Mouse (Mus musculus) stomach, embryonic 15.5 days (tissue): ENCODE results near the gene Hcn1. TPM values are rescaled to one million over a fixed set of nuclear protein-coding genes. Genes with fewer than 3 reads are reported as not detected.
"Not testable (repeated sequence)": the region's sequence is repeated elsewhere in the genome, so short reads cannot be mapped to it uniquely, and the experiment has no call there.

Experiments used
- ATAC-seq: fragments of 200-750 bp; cut with Nextera tagmentation; 2 replicates; pipeline ENCODE4 v1.8.0; 2017; ENCODE audit warnings: low read depth, moderate number of reproducible peaks, moderate TSS enrichment; ENCODE audit not compliant: insufficient read depth, low FRiP score
- H3K27ac ChIP-seq: fragments of 300-500 bp; sonication (generic); 2 replicates; pipeline ENCODE4 v1.5.1; 2015; ENCODE audit warnings: mild to moderate bottlenecking, inconsistent platforms
- H3K27me3 ChIP-seq: fragments of 300-500 bp; sonication (generic); replicated peaks from 2 replicates; pipeline ENCODE4 v1.6.1; 2015; ENCODE audit warnings: inconsistent platforms
- H3K36me3 ChIP-seq: fragments of 300-500 bp; sonication (generic); 2 replicates; pipeline ENCODE4 v1.6.1; 2015; ENCODE audit warnings: inconsistent platforms
- H3K4me1 ChIP-seq: fragments of 300-500 bp; sonication (generic); 2 replicates; pipeline ENCODE4 v1.6.1; 2015; ENCODE audit warnings: inconsistent platforms
- H3K4me2 ChIP-seq: fragments of 300-500 bp; sonication (generic); 2 replicates; pipeline ENCODE4 v1.6.1; 2015; ENCODE audit warnings: mild to moderate bottlenecking, inconsistent platforms
- H3K4me3 ChIP-seq: fragments of 300-500 bp; sonication (generic); replicated peaks from 2 replicates; pipeline ENCODE4 v1.5.1; 2015; ENCODE audit warnings: inconsistent platforms
- H3K9ac ChIP-seq: fragments of 300-500 bp; sonication (generic); 2 replicates; pipeline ENCODE4 v1.6.1; 2015; ENCODE audit warnings: inconsistent platforms
- H3K9me3 ChIP-seq: fragments of 300-500 bp; sonication (generic); 2 replicates; pipeline ENCODE4 v1.6.1; 2016; ENCODE audit warnings: inconsistent platforms
- WGBS: fragments of 180-500 bp; shearing (Covaris S2); methylation state at CpG from one replicate; pipeline ENCODE4 v1.1.7; 2015; 5-methylcytosine and 5-hydroxymethylcytosine counted together
- polyA plus RNA-seq: library from polyadenylated mRNA; unstranded; fragments of >200 nt; fragmentation: Nextera tagmentation; extraction: Ambion mirVana; gene quantifications from 2 replicates; pipeline ENCODE4 v1.2.1, GENCODE M21; 2015

The Hcn1 gene
- polyA plus RNA-seq, 1 experiment from 2014 or later, result 0.09 TPM

GRCm38 (mm10) chr13:117999767-118000488 lies 397.8 kb downstream of the Hcn1 start:
- H3K4me3 ChIP-seq, result no peak overlapping the region
- no peak for ATAC-seq
- no peak overlapping the region for H3K9ac ChIP-seq
- H3K27me3 ChIP-seq, result no peaks in the 10 kb centered on the region
- no peaks in the 10 kb centered on the region for H3K36me3 ChIP-seq
- WGBS, result 72% methylated on average over 2 of the region's 2 CpGs
- H3K9me3 ChIP-seq, result no peaks in the 10 kb centered on the region
- H3K4me2 ChIP-seq, result no peak overlapping the region
- no peaks in the 10 kb centered on the region for H3K4me1 ChIP-seq
- no peak overlapping the region for H3K27ac ChIP-seq

GRCm38 (mm10) chr13:118000538-118000937 lies 398.4 kb downstream of the Hcn1 start:
- H3K4me1 ChIP-seq, result no peaks in the 10 kb centered on the region
- ATAC-seq, result no peak
- 78% methylated on average over 2 of the region's 2 CpGs for WGBS
- H3K9ac ChIP-seq, result no peak overlapping the region
- no peak overlapping the region for H3K4me2 ChIP-seq
- H3K9me3 ChIP-seq, result no peaks in the 10 kb centered on the region
- no peaks in the 10 kb centered on the region for H3K27me3 ChIP-seq
- H3K27ac ChIP-seq, result no peak overlapping the region
- H3K36me3 ChIP-seq, result no peaks in the 10 kb centered on the region
- H3K4me3 ChIP-seq, result no peak overlapping the region

GRCm38 (mm10) chr13:118021176-118021575 lies 419.1 kb downstream of the Hcn1 start:
- no peaks in the 10 kb centered on the region for H3K9me3 ChIP-seq
- H3K27me3 ChIP-seq, result no peaks in the 10 kb centered on the region
- H3K4me3 ChIP-seq, result no peak overlapping the region
- ATAC-seq, result no peak
- no peak overlapping the region for H3K9ac ChIP-seq
- WGBS, result 65% methylated on average over 1 of the region's 1 CpGs
- no peaks in the 10 kb centered on the region for H3K36me3 ChIP-seq
- no peak overlapping the region for H3K27ac ChIP-seq
- no peaks in the 10 kb centered on the region for H3K4me1 ChIP-seq
- H3K4me2 ChIP-seq, result no peak overlapping the region

GRCm38 (mm10) chr13:118022891-118023290 lies 420.8 kb downstream of the Hcn1 start:
- not testable (repeated sequence) for ATAC-seq, H3K9me3 ChIP-seq, H3K9ac ChIP-seq, H3K4me1 ChIP-seq, H3K27me3 ChIP-seq, H3K4me3 ChIP-seq, H3K36me3 ChIP-seq, H3K4me2 ChIP-seq, H3K27ac ChIP-seq

- Histone ChIP-seq H3K27me3 (no peaks in the 10 kb centered on the region), H3K4me2 (no peak overlapping the region), H3K4me3 (no peak overlapping the region), H3K9ac (no peak overlapping the region), H3K27ac (no peak overlapping the region), H3K36me3 (no peaks in the 10 kb centered on the region), H3K9me3 (no peaks in the 10 kb centered on the region), H3K4me1 (no peaks in the 10 kb centered on the region)
- no peak for ATAC-seq
- WGBS, result 75% methylated on average over 5 of the region's 5 CpGs
These were observed 421.3 kb downstream of the Hcn1 start for GRCm38 (mm10) chr13:118023381-118023780.

GRCm38 (mm10) chr13:118026510-118026909 lies 424.4 kb downstream of the Hcn1 start:
- no peak overlapping the region for H3K9ac ChIP-seq
- no peak overlapping the region for H3K4me2 ChIP-seq
- no peaks in the 10 kb centered on the region for H3K9me3 ChIP-seq
- ATAC-seq, result no peak
- no peaks in the 10 kb centered on the region for H3K36me3 ChIP-seq
- no peaks in the 10 kb centered on the region for H3K27me3 ChIP-seq
- WGBS, result 55% methylated on average over 2 of the region's 2 CpGs
- H3K4me1 ChIP-seq, result no peaks in the 10 kb centered on the region
- H3K4me3 ChIP-seq, result no peak overlapping the region
- H3K27ac ChIP-seq, result no peak overlapping the region

GRCm38 (mm10) chr13:118027868-118028267 lies 425.7 kb downstream of the Hcn1 start:
- Histone ChIP-seq H3K9ac (no peak overlapping the region), H3K27me3 (no peaks in the 10 kb centered on the region), H3K4me2 (no peak overlapping the region), H3K36me3 (no peaks in the 10 kb centered on the region), H3K27ac (no peak overlapping the region), H3K4me1 (no peaks in the 10 kb centered on the region), H3K9me3 (no peaks in the 10 kb centered on the region), H3K4me3 (no peak overlapping the region)
- ATAC-seq, result no peak
- 38% methylated on average over 3 of the region's 3 CpGs for WGBS

GRCm38 (mm10) chr13:118028662-118029061 lies 426.5 kb downstream of the Hcn1 start:
- no peak overlapping the region for H3K27ac ChIP-seq
- no peaks in the 10 kb centered on the region for H3K36me3 ChIP-seq
- no peak overlapping the region for H3K4me2 ChIP-seq
- H3K4me1 ChIP-seq, result no peaks in the 10 kb centered on the region
- ATAC-seq, result no peak
- no peak overlapping the region for H3K9ac ChIP-seq
- H3K9me3 ChIP-seq, result no peaks in the 10 kb centered on the region
- no peaks in the 10 kb centered on the region for H3K27me3 ChIP-seq
- H3K4me3 ChIP-seq, result no peak overlapping the region
- WGBS, result 81% methylated on average over 4 of the region's 4 CpGs

GRCm38 (mm10) chr13:118029579-118029978 lies 427.5 kb downstream of the Hcn1 start:
- Histone ChIP-seq H3K36me3 (no peaks in the 10 kb centered on the region), H3K9me3 (no peaks in the 10 kb centered on the region), H3K27ac (no peak overlapping the region), H3K4me1 (no peaks in the 10 kb centered on the region), H3K4me3 (no peak overlapping the region), H3K9ac (no peak overlapping the region), H3K4me2 (no peak overlapping the region), H3K27me3 (no peaks in the 10 kb centered on the region)
- no peak for ATAC-seq
- WGBS, result 56% methylated on average over 3 of the region's 3 CpGs

- H3K27ac ChIP-seq, result no peak overlapping the region
- no peaks in the 10 kb centered on the region for H3K9me3 ChIP-seq
- ATAC-seq, result no peak
- H3K4me2 ChIP-seq, result no peak overlapping the region
- no peak overlapping the region for H3K9ac ChIP-seq
- no peak overlapping the region for H3K4me3 ChIP-seq
- H3K36me3 ChIP-seq, result no peaks in the 10 kb centered on the region
- no peaks in the 10 kb centered on the region for H3K4me1 ChIP-seq
- no peaks in the 10 kb centered on the region for H3K27me3 ChIP-seq
- WGBS, result 75% methylated on average over 5 of the region's 5 CpGs
These were observed 433.5 kb downstream of the Hcn1 start for GRCm38 (mm10) chr13:118035598-118035997.
